Mouse (Mus musculus): ENCODE data around the gene Poglut1. TPM values are rescaled to one million over a fixed set of nuclear protein-coding genes. Genes with fewer than 3 reads are reported as not detected.
A peak's percentile ranks its signal among the peaks of the same experiment; 100 is the strongest.

Gene Poglut1
- polyA plus RNA-seq, 1 experiment from 2014 or later: 50.6 TPM

DNA sequence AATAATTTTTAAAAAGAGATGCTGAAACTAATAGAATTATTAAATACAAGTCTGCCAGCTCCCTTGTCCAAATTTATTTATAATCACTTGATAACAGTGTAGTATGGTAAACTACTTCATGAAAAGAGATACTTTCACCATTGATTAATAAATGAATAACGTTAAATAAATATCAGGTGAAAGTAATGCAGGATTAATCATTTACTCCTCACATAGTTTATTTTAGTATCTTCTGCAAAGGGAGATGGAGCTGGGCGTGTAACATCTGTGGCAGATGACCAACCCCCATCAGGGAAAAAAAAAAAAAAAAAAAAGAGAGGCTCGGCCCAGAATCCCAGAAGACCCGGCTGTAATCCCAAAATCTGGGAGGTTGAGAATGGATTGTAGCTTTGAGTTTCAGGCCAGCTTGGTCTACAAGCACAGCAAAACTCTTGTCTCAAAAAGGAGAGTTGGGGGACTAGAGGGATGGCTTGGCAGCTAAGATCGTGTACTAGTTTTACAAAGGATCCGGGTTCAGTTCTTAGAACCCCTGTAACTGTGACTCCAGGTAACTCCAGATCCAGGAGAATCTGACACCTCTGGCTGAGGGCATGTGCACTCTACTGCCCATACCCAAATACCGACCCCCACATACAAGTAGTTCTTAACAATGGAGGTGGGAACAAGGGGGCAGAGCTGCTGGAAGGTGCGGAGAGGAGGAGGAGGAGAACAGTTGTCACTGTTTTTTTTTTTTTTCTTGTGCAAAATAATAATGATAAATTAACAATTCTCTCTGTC is 28.7 kb downstream of the Poglut1 start:
- Histone ChIP-seq H3K9me3 (no peaks in the 10 kb centered on the region), H3K4me3 (peak overlapping the region; percentile 97), H3K4me1 (peaks cover 15% of the 10 kb centered on the region; the same call in 1 of the 2 replicates), H3K27me3 (ENCODE audit: insufficient read depth, poor library complexity, severe bottlenecking) (no peaks in the 10 kb centered on the region), H3K36me3 (peaks cover 39% of the 10 kb centered on the region), H3K27ac (peak overlapping the region; percentile 97; the same call in 1 of the 2 replicates)
- WGBS: 32% methylated on average over 8 of the region's 8 CpGs
- no peak for DNase-seq (ENCODE audit: low spot score)

DNA sequence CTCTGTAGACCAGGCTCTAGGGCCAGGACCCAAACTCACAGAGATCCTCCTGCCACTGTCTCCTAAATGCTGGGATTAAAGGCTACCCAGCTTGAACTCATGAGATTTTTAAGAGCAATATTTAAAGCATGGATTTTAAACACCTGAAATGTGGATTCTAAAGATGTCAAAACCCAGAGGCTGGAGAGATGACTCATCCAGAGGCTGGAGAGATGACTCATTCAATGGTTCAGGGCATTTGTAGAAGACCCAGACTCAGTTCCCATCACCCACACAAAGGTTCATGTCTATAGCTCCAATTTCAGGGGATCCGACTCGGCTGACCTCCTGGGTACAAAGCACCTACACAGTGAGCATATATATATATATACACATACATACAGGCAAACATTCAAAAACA is 30.9 kb downstream of the Poglut1 start:
- H3K36me3 ChIP-seq: peaks cover 30% of the 10 kb centered on the region
- H3K4me3 ChIP-seq: no peak overlapping the region
- DNase-seq (ENCODE audit: low spot score): no peak
- H3K27ac ChIP-seq: no peak overlapping the region
- H3K9me3 ChIP-seq: no peaks in the 10 kb centered on the region
- H3K4me1 ChIP-seq: peaks cover 15% of the 10 kb centered on the region; the same call in 1 of the 2 replicates
- WGBS: 93% methylated on average over 2 of the region's 2 CpGs
- H3K27me3 ChIP-seq (ENCODE audit: insufficient read depth, poor library complexity, severe bottlenecking): no peaks in the 10 kb centered on the region

DNA sequence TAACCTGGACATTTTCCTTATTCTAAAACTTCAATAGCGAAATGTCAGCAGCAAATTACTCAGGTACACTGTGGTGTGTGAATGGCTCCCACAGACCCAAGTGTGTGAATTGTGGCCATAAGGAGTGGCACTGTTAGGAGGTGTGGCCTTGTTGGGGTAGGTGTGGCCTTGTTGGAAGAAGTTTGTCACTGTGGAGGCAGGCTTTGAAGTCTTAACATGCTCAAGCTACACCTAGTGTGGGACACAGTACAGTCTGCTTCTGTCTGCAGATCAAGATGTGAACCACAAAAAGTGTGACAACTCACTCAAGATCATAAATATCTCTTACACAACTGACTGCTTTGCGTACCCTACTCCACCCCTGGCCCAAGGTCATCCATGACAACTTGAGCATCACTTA is 39.2 kb downstream of the Poglut1 start:
- Histone ChIP-seq H3K9me3 (no peaks in the 10 kb centered on the region), H3K4me1 (no peaks in the 10 kb centered on the region), H3K4me3 (no peak overlapping the region), H3K27ac (no peak overlapping the region), H3K36me3 (peaks cover 71% of the 10 kb centered on the region), H3K27me3 (ENCODE audit: insufficient read depth, poor library complexity, severe bottlenecking) (no peaks in the 10 kb centered on the region)
- 92% methylated on average over 2 of the region's 2 CpGs for WGBS
- DNase-seq (ENCODE audit: low spot score): no peak

- DNase-seq (ENCODE audit: low spot score): peak; percentile 80
- Histone ChIP-seq H3K27me3 (ENCODE audit: insufficient read depth, poor library complexity, severe bottlenecking) (no peaks in the 10 kb centered on the region), H3K9me3 (no peaks in the 10 kb centered on the region), H3K36me3 (peaks cover 76% of the 10 kb centered on the region), H3K4me3 (no peak overlapping the region), H3K27ac (no peak overlapping the region), H3K4me1 (no peaks in the 10 kb centered on the region)
- 80% methylated on average over 4 of the region's 4 CpGs for WGBS
These were observed 43.9 kb downstream of the Poglut1 start for GRCm38 (mm10) chr16:38506041-38506634.

DNA sequence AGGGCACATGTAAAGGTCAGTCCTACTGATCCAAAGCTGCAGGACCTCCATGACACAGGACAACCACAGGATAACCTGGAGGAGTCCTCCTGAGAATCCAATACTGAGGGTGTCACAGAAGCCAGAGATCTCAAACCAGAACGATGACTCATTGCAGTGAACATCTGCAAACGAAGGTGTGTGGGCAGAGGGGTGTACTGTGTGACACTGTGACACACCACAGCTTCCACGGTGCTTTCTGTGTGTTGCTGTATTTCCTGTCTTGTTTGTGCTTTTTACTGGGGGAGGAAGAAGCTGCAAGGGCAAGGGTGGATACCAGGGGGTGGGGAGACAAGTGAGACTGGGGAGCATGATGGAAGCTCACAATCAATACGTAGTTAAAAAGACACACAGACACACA is 46.5 kb downstream of the Poglut1 start:
- H3K4me3 ChIP-seq: no peak overlapping the region
- 88% methylated on average over 4 of the region's 4 CpGs for WGBS
- H3K36me3 ChIP-seq: peaks cover 76% of the 10 kb centered on the region
- no peaks in the 10 kb centered on the region for H3K9me3 ChIP-seq
- H3K27ac ChIP-seq: no peak overlapping the region
- H3K4me1 ChIP-seq: no peaks in the 10 kb centered on the region
- no peaks in the 10 kb centered on the region for H3K27me3 ChIP-seq (ENCODE audit: insufficient read depth, poor library complexity, severe bottlenecking)
- DNase-seq (ENCODE audit: low spot score): no peak

DNA sequence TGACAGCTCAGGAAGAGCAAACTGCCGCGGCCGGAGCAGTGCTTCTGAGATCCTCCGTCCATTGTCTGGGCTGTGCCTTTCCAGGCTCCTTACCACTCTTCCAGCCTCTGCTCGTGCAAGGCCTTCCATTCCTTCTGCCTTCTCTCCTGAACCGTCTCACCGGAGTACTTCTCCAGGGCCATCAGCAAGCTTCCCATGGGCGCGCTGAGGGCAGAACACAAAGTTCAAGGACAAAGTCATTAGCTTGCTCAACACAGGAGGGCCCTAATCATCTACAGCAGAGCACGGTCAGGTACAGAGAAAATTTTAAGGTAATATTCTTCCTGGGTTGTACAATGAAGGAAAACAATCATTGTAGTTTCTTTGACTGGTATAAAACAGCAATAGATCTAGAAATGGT is 47.6 kb downstream of the Poglut1 start:
- no peak overlapping the region for H3K27ac ChIP-seq
- H3K4me3 ChIP-seq: no peak overlapping the region
- peaks cover 77% of the 10 kb centered on the region for H3K36me3 ChIP-seq

DNA sequence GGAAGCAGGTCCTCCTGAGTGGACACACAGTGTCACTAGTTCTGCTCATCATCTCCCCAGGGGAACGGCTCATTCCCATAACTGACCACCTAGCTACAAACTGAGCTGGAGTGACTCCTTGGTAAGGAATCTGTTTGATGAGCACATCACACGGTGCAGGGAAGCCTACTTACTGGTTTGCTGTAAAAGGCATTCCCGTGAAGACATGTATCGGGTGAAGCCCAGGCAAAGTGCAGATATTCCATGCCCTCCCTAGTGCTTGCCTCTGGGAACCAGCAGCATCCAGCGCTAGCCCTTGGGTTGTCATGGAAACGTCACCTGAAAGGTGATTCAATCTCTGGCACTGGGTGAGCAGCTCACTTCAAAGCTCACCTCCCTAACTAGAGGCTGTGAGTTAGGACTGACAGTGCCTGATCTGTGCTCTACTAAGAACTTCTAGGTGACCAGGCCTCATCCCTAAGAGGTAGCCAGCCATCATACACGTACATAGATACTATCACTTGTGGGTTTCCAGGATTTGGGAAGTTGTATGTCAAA is 53.4 kb downstream of the Poglut1 start:
- WGBS: 80% methylated on average over 7 of the region's 7 CpGs

More for the DNA sequence above, 47.6 kb downstream of the Poglut1 start:
- no peaks in the 10 kb centered on the region for H3K9me3 ChIP-seq
- WGBS: 89% methylated on average over 10 of the region's 10 CpGs
- H3K27me3 ChIP-seq (ENCODE audit: insufficient read depth, poor library complexity, severe bottlenecking): no peaks in the 10 kb centered on the region
- peak; percentile 19 for DNase-seq (ENCODE audit: low spot score)
- H3K4me1 ChIP-seq: no peaks in the 10 kb centered on the region

GRCm38 (mm10) chr16:38493890-38494289 is 56.2 kb downstream of the Poglut1 start:
- Histone ChIP-seq H3K27ac (no peak overlapping the region), H3K4me1 (no peaks in the 10 kb centered on the region), H3K4me3 (no peak overlapping the region), H3K36me3 (peaks cover 26% of the 10 kb centered on the region), H3K27me3 (ENCODE audit: insufficient read depth, poor library complexity, severe bottlenecking) (no peaks in the 10 kb centered on the region), H3K9me3 (no peaks in the 10 kb centered on the region)
- 83% methylated on average over 10 of the region's 10 CpGs for WGBS
- no peak for DNase-seq (ENCODE audit: low spot score)

More for the DNA sequence above, 53.4 kb downstream of the Poglut1 start:
- H3K4me1 ChIP-seq: no peaks in the 10 kb centered on the region
- H3K27ac ChIP-seq: no peak overlapping the region
- H3K36me3 ChIP-seq: peaks cover 47% of the 10 kb centered on the region
- no peak overlapping the region for H3K4me3 ChIP-seq
- H3K9me3 ChIP-seq: no peaks in the 10 kb centered on the region
- DNase-seq (ENCODE audit: low spot score): peak; percentile 47
- H3K27me3 ChIP-seq (ENCODE audit: insufficient read depth, poor library complexity, severe bottlenecking): no peaks in the 10 kb centered on the region

- peaks cover 14% of the 10 kb centered on the region for H3K36me3 ChIP-seq
- DNase-seq (ENCODE audit: low spot score): no peak
- H3K9me3 ChIP-seq: no peaks in the 10 kb centered on the region
- 78% methylated on average over 3 of the region's 3 CpGs for WGBS
- H3K4me3 ChIP-seq: no peak overlapping the region
- no peak overlapping the region for H3K27ac ChIP-seq
- no peaks in the 10 kb centered on the region for H3K27me3 ChIP-seq (ENCODE audit: insufficient read depth, poor library complexity, severe bottlenecking)
- H3K4me1 ChIP-seq: no peaks in the 10 kb centered on the region
These were observed 57.5 kb downstream of the Poglut1 start for GRCm38 (mm10) chr16:38492551-38492950.

- Histone ChIP-seq H3K4me3 (peak overlapping the region; percentile 57), H3K36me3 (no peaks in the 10 kb centered on the region), H3K27me3 (ENCODE audit: insufficient read depth, poor library complexity, severe bottlenecking) (peaks cover 21% of the 10 kb centered on the region), H3K4me1 (peaks cover 13% of the 10 kb centered on the region), H3K27ac (no peak overlapping the region), H3K9me3 (no peaks in the 10 kb centered on the region)
- no peak for DNase-seq (ENCODE audit: low spot score)
- WGBS: 21% methylated on average over 42 of the region's 42 CpGs
These were observed 66.3 kb downstream of the Poglut1 start for GRCm38 (mm10) chr16:38483582-38484309.

DNA sequence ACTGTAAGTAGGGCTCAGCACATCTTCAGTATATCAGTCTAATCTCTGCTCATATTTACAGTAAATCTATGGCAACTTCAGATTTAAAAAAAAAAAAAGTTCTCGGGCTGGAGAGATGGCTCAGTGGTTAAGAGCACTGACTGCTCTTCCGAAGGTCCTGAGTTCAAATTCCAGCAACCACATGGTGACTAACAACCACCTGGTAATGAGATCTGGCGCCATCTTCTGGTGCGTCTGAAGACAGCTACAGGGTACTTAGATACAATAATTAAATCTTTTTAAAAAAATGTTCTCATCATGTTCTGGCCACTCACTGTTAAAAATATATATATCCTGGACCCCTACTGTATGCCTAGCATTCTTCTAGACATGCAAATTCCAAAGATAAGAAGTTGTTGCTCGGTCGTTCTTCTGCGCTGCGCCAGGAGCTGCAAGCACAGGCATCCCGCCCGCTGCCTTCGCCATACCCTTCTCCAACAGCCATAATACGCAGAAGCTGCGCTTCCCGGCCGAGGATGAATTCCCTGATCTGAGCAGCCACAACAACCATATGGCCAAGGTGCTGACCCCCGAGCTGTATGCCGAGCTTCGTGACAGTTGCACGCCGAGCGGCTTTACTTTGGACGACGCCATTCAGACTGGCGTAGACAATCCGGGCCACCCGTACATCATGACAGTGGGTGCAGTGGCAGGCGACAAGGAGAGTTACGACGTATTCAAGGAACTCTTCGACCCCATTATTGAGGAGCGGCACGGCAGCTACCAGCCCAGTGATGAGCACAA is 67.1 kb downstream of the Poglut1 start:
- H3K4me3 ChIP-seq: peak overlapping the region; percentile 57
- no peaks in the 10 kb centered on the region for H3K36me3 ChIP-seq
- peaks cover 13% of the 10 kb centered on the region for H3K4me1 ChIP-seq
- no peak for DNase-seq (ENCODE audit: low spot score)
- no peak overlapping the region for H3K27ac ChIP-seq
- WGBS: 19% methylated on average over 32 of the region's 32 CpGs
- peaks cover 21% of the 10 kb centered on the region for H3K27me3 ChIP-seq (ENCODE audit: insufficient read depth, poor library complexity, severe bottlenecking)
- no peaks in the 10 kb centered on the region for H3K9me3 ChIP-seq

DNA sequence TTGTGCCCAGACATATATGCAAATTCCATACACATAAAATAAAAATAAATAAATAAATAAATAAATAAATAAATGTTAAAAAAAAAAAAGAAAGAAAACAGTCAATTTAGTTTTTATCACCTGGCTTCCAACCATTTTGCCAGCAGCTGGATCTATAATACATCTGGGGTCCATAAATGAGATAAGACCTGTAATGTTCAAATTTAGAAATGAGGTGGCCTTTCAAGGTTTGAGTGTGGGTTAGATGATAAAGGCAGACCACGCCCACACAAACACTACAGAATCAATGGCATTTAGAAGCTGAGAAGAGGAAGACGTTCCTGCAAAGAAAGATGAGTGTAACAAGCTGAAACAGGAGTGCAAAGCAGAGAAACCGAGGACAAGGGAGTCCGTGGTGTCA is 68.7 kb downstream of the Poglut1 start:
- WGBS: 74% methylated on average over 4 of the region's 4 CpGs
- H3K36me3 ChIP-seq: no peaks in the 10 kb centered on the region
- peaks cover 21% of the 10 kb centered on the region for H3K27me3 ChIP-seq (ENCODE audit: insufficient read depth, poor library complexity, severe bottlenecking)
- H3K4me3 ChIP-seq: no peak overlapping the region
- DNase-seq (ENCODE audit: low spot score): no peak
- H3K4me1 ChIP-seq: peaks cover 23% of the 10 kb centered on the region
- no peak overlapping the region for H3K27ac ChIP-seq
- H3K9me3 ChIP-seq: no peaks in the 10 kb centered on the region

Measured in heart, embryonic 10.5 days (tissue).